Mouse (Mus musculus) cerebellum, adult 18-20 months (tissue): ENCODE data around the gene Aspdh.

Experiments used
- DNase-seq, 2 experiments: peaks; one replicate each; pipeline ENCODE4 v3.0.0; 2021

The Aspdh gene

GRCm38 (mm10) chr7:44471880-44472557 is 6.8 kb downstream of the Aspdh start:
- peak; percentile 26 to 30 for DNase-seq

GRCm38 (mm10) chr7:44472558-44472885 is 7.3 kb downstream of the Aspdh start:
- DNase-seq = no peak

GRCm38 (mm10) chr7:44472961-44473646 is 7.9 kb downstream of the Aspdh start:
- DNase-seq = peak; percentile 42 to 54

GRCm38 (mm10) chr7:44474419-44474818 is 9.2 kb downstream of the Aspdh start:
- DNase-seq = peak; percentile 56 to 63

- peak in 1 of 2 experiments; percentile 12 for DNase-seq
Measured at GRCm38 (mm10) chr7:44475046-44475614, 9.9 kb downstream of the Aspdh start.

GRCm38 (mm10) chr7:44482836-44483435 is 17.7 kb downstream of the Aspdh start:
- DNase-seq = no peak

GRCm38 (mm10) chr7:44484109-44484508 is 18.9 kb downstream of the Aspdh start:
- no peak for DNase-seq

- peak; percentile 83 to 87 for DNase-seq
Measured at GRCm38 (mm10) chr7:44484841-44485571, 19.8 kb downstream of the Aspdh start.

- no peak for DNase-seq
Measured at GRCm38 (mm10) chr7:44485572-44486195, 20.5 kb downstream of the Aspdh start.

GRCm38 (mm10) chr7:44486927-44487575 is 21.9 kb downstream of the Aspdh start:
- peak in 1 of 2 experiments; percentile 10 for DNase-seq

GRCm38 (mm10) chr7:44487936-44488335 is 22.7 kb downstream of the Aspdh start:
- DNase-seq = no peak

- peak in 1 of 2 experiments; percentile 10 for DNase-seq
Measured at GRCm38 (mm10) chr7:44488545-44488944, 23.4 kb downstream of the Aspdh start.

GRCm38 (mm10) chr7:44490281-44490680 is 25.1 kb downstream of the Aspdh start:
- no peak for DNase-seq

GRCm38 (mm10) chr7:44491391-44491790 is 26.2 kb downstream of the Aspdh start:
- no peak for DNase-seq

GRCm38 (mm10) chr7:44492166-44492826 is 27.1 kb downstream of the Aspdh start:
- no peak for DNase-seq

- no peak for DNase-seq
Measured at GRCm38 (mm10) chr7:44494681-44495080, 29.5 kb downstream of the Aspdh start.

GRCm38 (mm10) chr7:44495086-44495485 is 29.9 kb downstream of the Aspdh start:
- no peak for DNase-seq

- peak; percentile 98 to 99 for DNase-seq
Measured at GRCm38 (mm10) chr7:44495992-44496770, 31.0 kb downstream of the Aspdh start, which contains the start of the genes Emc10 and Fam71e1. Gene Emc10 (minus strand): TSS chr7:44496529. Gene Fam71e1 (plus strand): TSS chr7:44496581.

- no peak for DNase-seq
Measured at GRCm38 (mm10) chr7:44496771-44497109, 31.5 kb downstream of the Aspdh start.

- DNase-seq = no peak
Measured at GRCm38 (mm10) chr7:44497361-44498055, 32.3 kb downstream of the Aspdh start.
